Mouse (Mus musculus): ENCODE measurements around the gene Papln.

The Papln gene

DNA sequence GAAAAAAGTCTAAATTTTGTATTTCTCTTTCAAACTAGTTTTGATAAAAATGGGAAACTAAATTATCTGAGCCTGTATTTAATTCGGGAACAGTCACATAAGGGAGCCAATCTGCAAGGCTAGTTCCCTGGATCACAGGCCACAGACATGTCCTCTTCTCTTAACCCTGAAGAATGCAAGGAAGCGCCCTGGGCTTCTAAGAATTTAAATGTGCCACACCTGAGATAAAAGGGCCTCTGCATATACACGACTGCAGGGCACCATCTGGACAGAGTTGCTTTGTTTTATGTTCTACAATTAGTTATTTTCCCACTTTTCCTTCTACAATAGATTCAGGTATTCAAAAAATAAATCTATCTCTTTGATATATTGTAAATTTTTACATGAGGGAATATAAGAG is 67.0 kb downstream of the Papln start:
- no peak for DNase-seq (ENCODE audit: low spot score in 2 of 2)

DNA sequence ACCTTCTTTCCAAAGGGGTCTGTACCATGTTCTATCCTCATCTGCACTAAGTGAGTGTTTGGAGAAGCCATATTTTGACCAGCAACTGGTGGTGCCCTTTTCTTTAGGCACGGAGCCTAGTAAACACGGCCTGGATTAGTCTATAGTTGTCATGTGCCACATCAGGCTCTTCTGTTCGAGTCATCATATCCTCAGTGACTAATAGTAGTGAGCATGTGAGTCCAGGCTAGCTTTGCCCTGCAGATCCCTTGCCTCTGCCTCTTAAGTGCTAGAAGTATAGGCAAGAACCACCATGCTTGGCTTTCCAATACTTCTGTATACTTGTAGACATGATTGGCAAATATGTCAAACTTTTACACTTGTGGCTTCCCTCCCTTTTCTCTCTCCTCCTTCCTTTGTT is 70.5 kb downstream of the Papln start:
- DNase-seq (ENCODE audit: low spot score in 2 of 2): no peak

DNA sequence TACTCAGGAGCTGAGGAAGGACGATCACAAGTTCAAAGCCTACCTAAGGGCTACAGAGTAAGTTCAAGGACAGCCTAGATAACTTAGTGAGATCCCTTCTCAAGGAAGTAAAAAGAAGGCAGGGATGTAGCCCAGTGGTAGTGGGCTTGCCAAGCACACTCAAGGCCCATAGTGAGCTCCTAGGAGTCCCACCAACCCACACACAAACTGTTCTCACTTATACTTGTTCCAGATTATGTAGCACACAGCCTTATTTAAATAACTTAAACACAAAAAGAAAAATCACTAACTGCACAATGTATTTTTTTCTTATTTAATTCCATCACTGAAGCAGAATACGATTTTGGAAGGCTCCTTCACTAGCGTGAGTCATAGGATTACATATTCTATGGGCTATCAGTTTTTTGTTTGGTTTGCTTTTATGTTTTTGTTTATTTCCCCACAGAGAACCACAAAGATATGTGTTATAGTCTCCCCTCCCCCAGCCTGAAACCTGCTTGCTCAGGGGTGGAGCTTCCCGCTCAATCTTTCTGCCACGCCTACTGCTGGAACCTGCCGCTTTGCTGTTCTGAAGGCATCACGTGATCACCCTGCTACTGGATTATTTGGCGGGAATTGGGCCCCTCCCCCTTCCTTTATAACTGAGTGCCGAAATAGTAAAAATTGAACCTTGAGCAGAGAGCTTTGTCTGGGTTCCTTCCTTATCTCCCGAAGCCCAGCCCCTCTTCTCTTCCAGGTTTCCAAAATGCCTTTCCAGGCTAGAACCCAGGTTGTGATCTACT is 78.2 kb downstream of the Papln start:
- no peak for DNase-seq (ENCODE audit: low spot score in 2 of 2)

Measured in left cerebral cortex, adult 9 months (tissue).